Mouse (Mus musculus) limb, embryonic 11.5 days (tissue): Measurements from ENCODE around the gene Dnal4. TPM values are rescaled to one million over a fixed set of nuclear protein-coding genes. Genes with fewer than 3 reads are reported as not detected.

Experiments
- ATAC-seq: fragments of 200-750 bp; cut with Nextera tagmentation; 2 replicates; pipeline ENCODE4 v1.8.0; 2017; ENCODE audit warnings: low read depth; ENCODE audit not compliant: insufficient number of reproducible peaks, low FRiP score, low TSS enrichment
- DNase-seq: peaks from one replicate; pipeline ENCODE4 v3.0.0-alpha.2; 2015; ENCODE audit warnings: low spot score
- H3K27ac ChIP-seq: fragments of 300-500 bp; sonication (generic); replicated peaks from 2 replicates; pipeline ENCODE4 v1.5.1; 2014; ENCODE audit warnings: low read depth, mild to moderate bottlenecking, low read length
- H3K27me3 ChIP-seq: fragments of 300-500 bp; sonication (generic); 2 replicates; pipeline ENCODE4 v1.6.1; 2014; ENCODE audit warnings: mild to moderate bottlenecking, low read length, mixed read lengths; ENCODE audit not compliant: control insufficient read depth, insufficient read depth
- H3K36me3 ChIP-seq: fragments of 300-500 bp; sonication (generic); 2 replicates; pipeline ENCODE4 v1.6.1; 2014; ENCODE audit warnings: mild to moderate bottlenecking, low read length, moderate library complexity, mixed read lengths; ENCODE audit not compliant: control insufficient read depth, insufficient read depth
- H3K4me1 ChIP-seq: fragments of 300-500 bp; sonication (generic); 2 replicates; pipeline ENCODE4 v1.6.1; 2014; ENCODE audit warnings: low read length, mixed read lengths; ENCODE audit not compliant: control insufficient read depth, insufficient read depth
- H3K4me2 ChIP-seq: fragments of 300-500 bp; sonication (generic); 2 replicates; pipeline ENCODE4 v1.6.1; 2014; ENCODE audit warnings: low read depth, mild to moderate bottlenecking, moderate library complexity; ENCODE audit not compliant: severe bottlenecking
- H3K4me3 ChIP-seq: fragments of 300-500 bp; sonication (generic); 2 replicates; pipeline ENCODE4 v1.5.1; 2014; ENCODE audit warnings: low read depth, low read length
- H3K9ac ChIP-seq: fragments of 300-500 bp; sonication (generic); 2 replicates; pipeline ENCODE4 v1.6.1; 2014; ENCODE audit warnings: mild to moderate bottlenecking, low read length
- H3K9me3 ChIP-seq: fragments of 300-500 bp; sonication (generic); 2 replicates; pipeline ENCODE4 v1.6.1; 2016; ENCODE audit warnings: low read length; ENCODE audit not compliant: control insufficient read depth
- WGBS: fragments of 180-500 bp; shearing (Covaris S2); extraction: QIAGEN DNeasy Blood & Tissue Kit; methylation state at CpG from one replicate; pipeline ENCODE4 v1.1.7; 2014; 5-methylcytosine and 5-hydroxymethylcytosine counted together
- polyA plus RNA-seq: library from polyadenylated mRNA; unstranded; fragments of >200 nt; fragmentation: Nextera tagmentation; extraction: Ambion mirVana; gene quantifications from 2 replicates; pipeline ENCODE4 v1.2.1, GENCODE M21; 2014

The Dnal4 gene
- polyA plus RNA-seq, 1 experiment from 2014 or later: 62.1 TPM

DNA sequence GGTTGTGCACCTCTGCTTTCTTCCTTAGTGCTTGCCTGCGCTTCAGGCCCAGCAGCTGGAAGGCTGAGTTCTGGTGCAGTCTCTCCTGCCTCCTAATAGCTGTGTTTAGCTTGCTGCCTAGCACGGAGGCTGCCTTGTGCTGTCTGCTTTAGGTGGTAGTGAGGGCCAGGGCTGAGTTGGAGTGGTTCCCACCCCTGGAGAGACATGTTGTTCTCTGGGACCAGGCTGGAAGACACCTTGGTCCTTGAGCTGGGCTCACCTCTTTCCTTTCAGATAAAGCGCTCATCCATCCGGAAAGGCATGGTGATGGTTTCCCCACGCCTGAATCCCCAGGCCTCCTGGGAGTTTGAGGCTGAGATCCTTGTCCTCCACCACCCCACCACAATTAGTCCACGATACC, 60.9 kb downstream of the Dnal4 start:
- ATAC-seq (no peak), DNase-seq (no peak)
- 93% methylated on average over 6 of the region's 6 CpGs for WGBS
- H3K27ac ChIP-seq: no peak overlapping the region
- no peak overlapping the region for H3K4me2 ChIP-seq
- no peak overlapping the region for H3K9ac ChIP-seq
- H3K9me3 ChIP-seq: no peaks in the 10 kb centered on the region
- peaks cover 34% of the 10 kb centered on the region for H3K36me3 ChIP-seq
- no peak overlapping the region for H3K4me3 ChIP-seq
- H3K4me1 ChIP-seq: peaks cover 3% of the 10 kb centered on the region; the same call in 1 of the 2 replicates
- no peaks in the 10 kb centered on the region for H3K27me3 ChIP-seq

- H3K4me3 ChIP-seq: no peak overlapping the region
- no peak overlapping the region for H3K4me2 ChIP-seq
- no peak overlapping the region for H3K27ac ChIP-seq
- 92% methylated on average over 7 of the region's 7 CpGs for WGBS
- no peak overlapping the region for H3K9ac ChIP-seq
- DNase-seq: no peak
- H3K9me3 ChIP-seq: no peaks in the 10 kb centered on the region
- H3K4me1 ChIP-seq: no peaks in the 10 kb centered on the region
- H3K27me3 ChIP-seq: no peaks in the 10 kb centered on the region
- ATAC-seq: no peak
- H3K36me3 ChIP-seq: peaks cover 34% of the 10 kb centered on the region
These were observed 62.0 kb downstream of the Dnal4 start for GRCm38 (mm10) chr15:79715646-79716045.

Other genes with a start within 250 kb of the Dnal4 start
- 89.7 and 96.5 TPM in 2 replicates for gene Ddx17, start 231.1 kb downstream of the Dnal4 start, polyA plus RNA-seq
- 1.2 and 1.8 TPM in 2 replicates for gene Dmc1, start 172.7 kb downstream of the Dnal4 start, polyA plus RNA-seq
- gene Fam227a, start 118.9 kb downstream of the Dnal4 start, polyA plus RNA-seq: 2.0 and 3.1 TPM in 2 replicates
- 60.2 and 64.1 TPM in 2 replicates for gene Cby1, start 118.7 kb downstream of the Dnal4 start, polyA plus RNA-seq
- 271 and 277 TPM in 2 replicates for gene Tomm22, start 107.0 kb downstream of the Dnal4 start, polyA plus RNA-seq
- gene Josd1, start 89.9 kb downstream of the Dnal4 start, polyA plus RNA-seq: 17.3 and 19.5 TPM in 2 replicates
- gene Gtpbp1, start 87.0 kb downstream of the Dnal4 start, polyA plus RNA-seq: 38.7 and 39.1 TPM in 2 replicates
- gene Sun2, start 35.3 kb downstream of the Dnal4 start, polyA plus RNA-seq: 5.3 and 5.4 TPM in 2 replicates
- 0.37 and 0.48 TPM in 2 replicates for gene Nptxr, start 26.9 kb upstream of the Dnal4 start, polyA plus RNA-seq
- gene Npcd, start 56.4 kb upstream of the Dnal4 start, polyA plus RNA-seq: 0.50 TPM in 1 of 2 replicates, not detected in the other
- gene Cbx6, start 56.8 kb upstream of the Dnal4 start, polyA plus RNA-seq: 11.1 and 12.5 TPM in 2 replicates
- gene Apobec3, start 113.8 kb upstream of the Dnal4 start, polyA plus RNA-seq: 9.7 and 11.8 TPM in 2 replicates
- 0.97 and 1.4 TPM in 2 replicates for gene Cbx7, start 193.3 kb upstream of the Dnal4 start, polyA plus RNA-seq
- gene Pdgfb, start 237.1 kb upstream of the Dnal4 start, polyA plus RNA-seq: 1.6 and 2.4 TPM in 2 replicates